8 mouse cellular contexts compared by ENCODE assay signal in genomic region chr5:23518673-23519072, GRCm38 (mm10).
DNase-seq lines count a peak whose midpoint lies in the region.

No protein-coding gene starts in this region.

- peak; percentile 37 for DNase-seq in gastrocnemius, adult 18-20 months (ENCODE audit: low spot score)
- DNase-seq in gastrocnemius, postnatal 25 days: no peak
- peak; percentile 28 for DNase-seq in MN1 (ENCODE audit: low spot score)
- peak; percentile 23 for DNase-seq in gastrocnemius, postnatal 14 days
- DNase-seq in kidney, postnatal 10 days: peak; percentile 64
- peak; percentile 19 for DNase-seq in retina, postnatal 7 days (ENCODE audit: low read depth, low spot score)
- DNase-seq in left cerebral cortex, adult 18-20 months (ENCODE audit: low spot score in 2 of 2): no peak
- DNase-seq in thymus, postnatal 25 days: no peak

- intact Hi-C loops in gastrocnemius, postnatal 14 days (cut with DNase I; ENCODE audit: low total_unique reads): no loop called here

Comparison
In these comparisons a context has a peak if more than half of its experiments do, and no peak if none do; other contexts are left out.
1. DNase-seq: peak in gastrocnemius, adult 18-20 months (single experiment), MN1 (single experiment), gastrocnemius, postnatal 14 days (single experiment), kidney, postnatal 10 days (single experiment) and retina, postnatal 7 days (single experiment); none in gastrocnemius, postnatal 25 days (single experiment), left cerebral cortex, adult 18-20 months (0 of 2) and thymus, postnatal 25 days (single experiment).